Mouse (Mus musculus): ENCODE results near the gene Tmem117.

GRCm38 (mm10) chr15:94781556-94781955, 152.5 kb downstream of the Tmem117 start:
- no peak for TF ChIP-seq CTCF (IDR thresholded peaks at IDR 0.05; ENCODE audit: control insufficient read depth, insufficient read depth, insufficient replicate concordance, low read depth, low read length)
- no peak for TF ChIP-seq POLR2A (IDR thresholded peaks at IDR 0.05; ENCODE audit: control insufficient read depth, low read depth, low read length)

Data from testis, adult 2 months (tissue).